Mouse (Mus musculus) cerebellum, adult 2 months (tissue): ENCODE data around the gene Tspan18.

ENCODE experiments used
- CTCF ChIP-seq: fragments of 200-500 bp; IDR thresholded peaks from 2 replicates; pipeline ENCODE4 v1.5.1; 2011; ENCODE audit warnings: low read depth, mild to moderate bottlenecking, control low read depth, low read length, moderate library complexity, borderline replicate concordance; ENCODE audit not compliant: insufficient read depth
- POLR2A ChIP-seq: fragments of 200-500 bp; IDR thresholded peaks from 2 replicates; pipeline ENCODE4 v1.6.1; 2011; ENCODE audit warnings: low read length, control low read depth, borderline replicate concordance; ENCODE audit not compliant: insufficient read depth

GRCm38 (mm10) chr2:93176193-93176798 is 158.0 kb downstream of the Tspan18 start:
- no peak for TF ChIP-seq CTCF
- TF ChIP-seq POLR2A = no peak
